Mouse (Mus musculus) neural tube, embryonic 11.5 days (tissue): ENCODE measurements around the gene Clybl. TPM values are rescaled to one million over a fixed set of nuclear protein-coding genes. Genes with fewer than 3 reads are reported as not detected.
A peak's percentile ranks its signal among the peaks of the same experiment; 100 is the strongest.

Experiments
- ATAC-seq: fragments of 200-750 bp; cut with Nextera tagmentation; 2 replicates; pipeline ENCODE4 v1.8.0; 2017; ENCODE audit warnings: moderate number of reproducible peaks, mild to moderate bottlenecking, moderate TSS enrichment, moderate library complexity; ENCODE audit not compliant: insufficient read depth, low FRiP score, low TSS enrichment
- DNase-seq: peaks from one replicate; pipeline ENCODE4 v3.0.0-alpha.2; 2015; ENCODE audit warnings: low spot score
- H3K27ac ChIP-seq: fragments of 300-500 bp; sonication (generic); 2 replicates; pipeline ENCODE4 v1.5.1; 2014; ENCODE audit warnings: low read depth, mild to moderate bottlenecking, low read length
- H3K27me3 ChIP-seq: fragments of 300-500 bp; sonication (generic); 2 replicates; pipeline ENCODE4 v1.6.1; 2014; ENCODE audit warnings: mild to moderate bottlenecking, low read length, mixed read lengths; ENCODE audit not compliant: control insufficient read depth, insufficient read depth
- H3K36me3 ChIP-seq: fragments of 300-500 bp; sonication (generic); 2 replicates; pipeline ENCODE4 v1.6.1; 2014; ENCODE audit warnings: mild to moderate bottlenecking, low read length, moderate library complexity, mixed read lengths; ENCODE audit not compliant: control insufficient read depth, insufficient read depth
- H3K4me1 ChIP-seq: fragments of 300-500 bp; sonication (generic); 2 replicates; pipeline ENCODE4 v1.6.1; 2014; ENCODE audit warnings: low read length, mixed read lengths; ENCODE audit not compliant: control insufficient read depth, insufficient read depth
- H3K4me2 ChIP-seq: fragments of 300-500 bp; sonication (generic); 2 replicates; pipeline ENCODE4 v1.6.1; 2014; ENCODE audit warnings: low read depth, mild to moderate bottlenecking, moderate library complexity
- H3K4me3 ChIP-seq: fragments of 300-500 bp; sonication (generic); 2 replicates; pipeline ENCODE4 v1.5.1; 2014; ENCODE audit warnings: low read depth, low read length
- H3K9ac ChIP-seq: fragments of 300-500 bp; sonication (generic); 2 replicates; pipeline ENCODE4 v1.6.1; 2014; ENCODE audit warnings: mild to moderate bottlenecking, low read length
- H3K9me3 ChIP-seq: fragments of 300-500 bp; sonication (generic); 2 replicates; pipeline ENCODE4 v1.6.1; 2016; ENCODE audit warnings: low read length; ENCODE audit not compliant: control insufficient read depth
- WGBS: fragments of 180-500 bp; shearing (Covaris S2); extraction: QIAGEN DNeasy Blood & Tissue Kit; methylation state at CpG from one replicate; pipeline ENCODE4 v1.1.7; 2014; 5-methylcytosine and 5-hydroxymethylcytosine counted together
- polyA plus RNA-seq: library from polyadenylated mRNA; unstranded; fragments of >200 nt; fragmentation: Nextera tagmentation; extraction: Ambion mirVana; gene quantifications from 2 replicates; pipeline ENCODE4 v1.2.1, GENCODE M21; 2014

Clybl gene
- polyA plus RNA-seq, 1 experiment from 2014 or later: 19.2 TPM

- WGBS: 73% methylated on average over 7 of the region's 7 CpGs
- no peaks in the 10 kb centered on the region for H3K9me3 ChIP-seq
- H3K4me3 ChIP-seq: no peak overlapping the region
- no peaks in the 10 kb centered on the region for H3K36me3 ChIP-seq
- DNase-seq (no peak), ATAC-seq (no peak)
- no peak overlapping the region for H3K9ac ChIP-seq
- peaks cover 19% of the 10 kb centered on the region for H3K27me3 ChIP-seq
- peaks cover 19% of the 10 kb centered on the region for H3K4me1 ChIP-seq
- no peak overlapping the region for H3K4me2 ChIP-seq
- H3K27ac ChIP-seq: no peak overlapping the region
Observed at GRCm38 (mm10) chr14:122404596-122405154, 223.2 kb downstream of the Clybl start.

- DNase-seq (peak; percentile 34), ATAC-seq (no peak)
- Histone ChIP-seq H3K9ac (no peak overlapping the region), H3K4me3 (no peak overlapping the region), H3K4me1 (peaks cover 19% of the 10 kb centered on the region), H3K4me2 (peak overlapping the region; percentile 67; the same call in 1 of the 2 replicates), H3K9me3 (no peaks in the 10 kb centered on the region), H3K27ac (no peak overlapping the region), H3K27me3 (peaks cover 19% of the 10 kb centered on the region), H3K36me3 (no peaks in the 10 kb centered on the region)
- 27% methylated on average over 12 of the region's 12 CpGs for WGBS
Observed at GRCm38 (mm10) chr14:122405236-122405635, 223.7 kb downstream of the Clybl start.

GRCm38 (mm10) chr14:122405897-122406540 is 224.5 kb downstream of the Clybl start:
- Histone ChIP-seq H3K4me3 (peak overlapping the region; percentile 32), H3K4me2 (peak overlapping the region; percentile 67), H3K4me1 (peaks cover 19% of the 10 kb centered on the region), H3K9me3 (no peaks in the 10 kb centered on the region), H3K36me3 (no peaks in the 10 kb centered on the region), H3K27me3 (peaks cover 18% of the 10 kb centered on the region), H3K27ac (peak overlapping the region; percentile 71), H3K9ac (peak overlapping the region; percentile 51)
- ATAC-seq: no peak
- DNase-seq: peak; percentile 47
- 1% methylated on average over 18 of the region's 18 CpGs for WGBS

DNA sequence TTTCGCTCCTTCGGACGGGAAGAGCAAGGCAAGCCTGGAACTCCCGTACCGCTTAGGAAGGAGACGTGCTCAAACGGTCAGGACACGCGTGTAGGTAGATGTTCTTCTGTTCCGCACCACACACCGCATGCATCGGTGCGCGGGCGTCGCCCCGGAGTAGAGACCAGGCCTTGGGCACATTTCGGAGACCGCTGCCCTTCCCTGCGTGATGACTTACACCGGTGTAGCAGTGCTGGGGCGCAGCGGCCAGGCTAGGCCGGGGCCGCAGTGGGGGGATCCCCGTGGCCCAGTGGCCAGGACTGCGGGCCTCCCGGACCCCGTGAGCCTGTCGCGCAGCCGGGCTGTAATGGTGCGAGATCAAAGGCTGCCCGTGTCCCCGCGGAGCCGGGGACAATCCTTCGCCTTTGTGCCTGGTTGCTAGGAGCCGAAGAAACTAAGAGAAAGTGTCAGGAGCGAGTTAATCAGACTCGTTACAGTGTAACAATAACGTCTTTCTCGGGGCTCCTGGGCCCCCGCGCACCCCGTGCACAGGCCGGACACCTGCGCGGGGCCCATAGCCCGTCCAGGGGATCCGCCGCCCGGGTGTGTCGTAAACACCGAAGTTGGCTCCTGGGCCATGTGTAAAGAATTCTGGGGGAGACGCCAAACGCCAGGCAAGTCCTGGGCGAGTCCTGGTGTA is 225.2 kb downstream of the Clybl start:
- peaks cover 18% of the 10 kb centered on the region for H3K27me3 ChIP-seq
- H3K4me1 ChIP-seq: peaks cover 19% of the 10 kb centered on the region
- under 1% methylated on average over 58 of the region's 58 CpGs for WGBS
- peak overlapping the region; percentile 67 for H3K4me2 ChIP-seq
- H3K27ac ChIP-seq: peak overlapping the region; percentile 71
- no peaks in the 10 kb centered on the region for H3K36me3 ChIP-seq
- DNase-seq (peak; percentile 80), ATAC-seq (peak; percentile 81)
- peak overlapping the region; percentile 51 for H3K9ac ChIP-seq
- peak overlapping the region; percentile 32 for H3K4me3 ChIP-seq
- no peaks in the 10 kb centered on the region for H3K9me3 ChIP-seq

GRCm38 (mm10) chr14:122412841-122413541 is 231.5 kb downstream of the Clybl start:
- H3K4me1 ChIP-seq: no peaks in the 10 kb centered on the region
- no peak for ATAC-seq
- H3K4me2 ChIP-seq: no peak overlapping the region
- H3K4me3 ChIP-seq: no peak overlapping the region
- no peak overlapping the region for H3K9ac ChIP-seq
- H3K27me3 ChIP-seq: no peaks in the 10 kb centered on the region
- no peaks in the 10 kb centered on the region for H3K9me3 ChIP-seq
- H3K27ac ChIP-seq: no peak overlapping the region
- no peak for DNase-seq
- no peaks in the 10 kb centered on the region for H3K36me3 ChIP-seq
- 59% methylated on average over 2 of the region's 2 CpGs for WGBS

GRCm38 (mm10) chr14:122413542-122413928 is 232.0 kb downstream of the Clybl start:
- no peak overlapping the region for H3K27ac ChIP-seq
- no peaks in the 10 kb centered on the region for H3K9me3 ChIP-seq
- 67% methylated on average over 2 of the region's 2 CpGs for WGBS
- ATAC-seq: no peak
- no peak overlapping the region for H3K9ac ChIP-seq
- H3K4me2 ChIP-seq: no peak overlapping the region
- DNase-seq: no peak
- no peaks in the 10 kb centered on the region for H3K4me1 ChIP-seq
- H3K4me3 ChIP-seq: no peak overlapping the region
- no peaks in the 10 kb centered on the region for H3K36me3 ChIP-seq
- H3K27me3 ChIP-seq: no peaks in the 10 kb centered on the region

GRCm38 (mm10) chr14:122414786-122415185 is 233.3 kb downstream of the Clybl start:
- no peak for ATAC-seq
- Histone ChIP-seq H3K4me2 (no peak overlapping the region), H3K36me3 (no peaks in the 10 kb centered on the region), H3K4me3 (no peak overlapping the region), H3K9ac (no peak overlapping the region), H3K9me3 (no peaks in the 10 kb centered on the region), H3K27me3 (no peaks in the 10 kb centered on the region), H3K27ac (no peak overlapping the region), H3K4me1 (no peaks in the 10 kb centered on the region)
- no peak for DNase-seq
- WGBS: 86% methylated on average over 2 of the region's 2 CpGs

DNA sequence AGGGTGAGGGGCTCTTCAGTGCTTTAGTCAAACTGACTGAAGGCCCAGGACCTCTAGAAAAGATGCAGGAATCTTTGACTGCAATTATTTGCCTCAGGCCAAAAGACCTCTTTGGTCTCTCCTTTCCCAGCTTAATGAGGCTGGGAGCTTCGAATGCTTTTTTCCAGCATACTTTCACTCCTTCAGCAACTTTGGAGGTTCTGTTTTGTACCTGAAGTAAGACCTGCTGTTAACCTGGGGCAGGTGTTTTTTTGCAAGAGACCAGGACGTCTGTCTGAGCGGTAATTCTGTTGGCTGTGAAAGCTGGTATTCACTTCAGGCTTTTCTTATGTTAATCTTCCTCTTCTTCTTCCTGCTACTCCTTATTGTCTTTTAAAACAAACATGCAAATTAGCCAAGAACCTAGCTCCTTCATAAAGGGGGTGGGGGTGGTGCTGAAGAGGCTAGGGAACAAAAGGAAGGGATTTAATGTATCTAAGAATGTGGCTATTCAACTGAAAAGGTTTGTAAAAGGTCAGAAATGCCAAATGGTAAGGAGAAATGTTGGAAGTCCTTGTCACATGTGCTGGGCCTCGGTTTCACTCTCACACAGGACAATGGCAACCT is 234.8 kb downstream of the Clybl start:
- Histone ChIP-seq H3K27me3 (no peaks in the 10 kb centered on the region), H3K4me1 (no peaks in the 10 kb centered on the region), H3K27ac (no peak overlapping the region), H3K9me3 (no peaks in the 10 kb centered on the region), H3K4me3 (no peak overlapping the region), H3K4me2 (no peak overlapping the region), H3K36me3 (no peaks in the 10 kb centered on the region), H3K9ac (no peak overlapping the region)
- 13% methylated on average over 4 of the region's 4 CpGs for WGBS
- ATAC-seq (0 out of 2 replicates have a peak, but pooled peaks have one; percentile 32), DNase-seq (no peak)
